Mouse (Mus musculus): Measurements from ENCODE around the gene Ly9. TPM values are rescaled to one million over a fixed set of nuclear protein-coding genes. Genes with fewer than 3 reads are reported as not detected.

Gene Ly9
- polyA plus RNA-seq, 1 experiment: not detected

DNA sequence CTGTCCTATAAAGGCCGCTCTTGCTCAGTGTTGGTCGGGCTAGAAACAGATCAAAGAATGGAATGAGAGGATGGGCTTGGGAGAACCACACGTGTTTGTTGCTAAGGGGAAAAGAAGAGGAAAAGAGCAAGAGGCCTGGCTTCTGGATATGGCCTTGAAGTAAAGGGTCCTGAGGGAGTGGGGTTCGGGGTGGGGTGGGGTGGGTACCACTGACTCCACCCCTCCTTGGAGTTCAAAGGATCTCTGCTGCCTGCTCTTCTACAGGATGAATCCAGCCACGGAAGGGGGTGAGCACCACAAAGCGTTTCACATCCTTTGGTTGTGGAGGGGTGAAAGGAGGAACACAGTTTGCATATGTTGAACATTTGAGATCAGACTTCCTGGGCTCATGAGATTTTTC lies 48.8 kb downstream of the Ly9 start:
- TF ChIP-seq GATA1 (IDR thresholded peaks at IDR 0.05; ENCODE audit: low read length): no peak

DNA sequence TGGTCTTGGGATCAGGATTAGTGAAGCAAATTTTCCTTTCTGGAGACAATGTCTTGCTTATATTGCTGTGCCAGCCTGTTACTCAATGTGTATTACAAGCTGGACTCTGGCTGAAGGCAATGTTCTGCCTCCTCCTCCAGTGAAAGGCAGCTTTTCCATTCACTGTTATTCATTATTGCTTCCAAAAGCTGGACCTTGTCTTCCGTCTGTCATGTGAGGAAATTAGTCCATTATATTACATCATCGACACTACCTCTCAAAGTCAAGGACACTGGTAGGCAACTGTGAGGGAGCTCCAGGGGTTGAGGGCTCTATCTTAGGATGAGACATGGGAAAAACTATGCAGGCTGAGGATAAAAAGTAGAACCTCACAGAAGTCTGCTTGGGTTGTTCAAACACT lies 50.8 kb downstream of the Ly9 start:
- no peak for TF ChIP-seq GATA1 (IDR thresholded peaks at IDR 0.05; ENCODE audit: low read length)

DNA sequence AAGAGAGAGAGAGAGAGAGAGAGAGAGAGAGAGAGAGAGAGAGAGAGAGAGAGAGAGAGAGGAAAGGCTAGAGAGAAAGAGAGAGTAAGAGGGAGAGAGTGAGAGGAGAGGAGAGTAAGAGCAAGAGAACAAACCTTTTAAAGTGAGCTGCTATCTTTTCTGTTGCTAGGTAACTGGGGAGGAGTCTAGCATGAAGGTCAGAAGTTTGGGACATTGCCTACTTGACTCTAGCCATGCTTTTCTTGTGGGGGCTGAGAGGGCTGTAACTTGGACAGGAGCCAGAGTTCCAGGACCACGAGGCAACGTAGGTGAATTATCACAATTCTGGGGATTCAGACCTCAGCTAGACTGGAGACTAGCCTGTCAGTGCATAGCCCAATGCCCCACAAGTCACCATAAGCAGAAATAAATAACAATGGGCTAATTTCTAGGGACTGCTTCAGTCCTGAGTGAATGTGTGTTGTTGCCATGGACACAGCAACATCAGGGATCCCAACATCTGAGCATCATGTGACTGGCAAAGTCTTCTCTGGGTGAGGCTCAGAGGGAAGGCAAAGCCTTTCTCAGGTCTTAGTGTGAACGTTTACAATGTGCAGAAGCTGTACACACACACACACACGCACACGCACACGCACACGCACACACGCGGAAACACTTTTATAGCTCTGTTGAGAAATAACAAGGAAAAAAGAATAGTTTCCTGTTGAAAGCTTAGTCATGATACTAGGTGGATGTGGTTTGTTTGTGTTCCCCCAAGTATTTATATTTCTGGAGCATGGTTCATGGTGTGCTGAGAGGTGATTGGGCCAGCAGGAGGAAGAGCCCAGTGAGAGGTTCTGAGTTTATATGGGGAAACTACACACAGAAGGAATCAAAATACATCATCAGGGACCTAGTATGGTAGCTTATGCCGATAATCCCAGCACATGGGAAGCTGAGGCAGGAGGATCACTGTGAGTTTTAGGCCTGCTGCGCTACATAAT lies 53.6 kb downstream of the Ly9 start:
- TF ChIP-seq GATA1 (IDR thresholded peaks at IDR 0.05; ENCODE audit: low read length): no peak

DNA sequence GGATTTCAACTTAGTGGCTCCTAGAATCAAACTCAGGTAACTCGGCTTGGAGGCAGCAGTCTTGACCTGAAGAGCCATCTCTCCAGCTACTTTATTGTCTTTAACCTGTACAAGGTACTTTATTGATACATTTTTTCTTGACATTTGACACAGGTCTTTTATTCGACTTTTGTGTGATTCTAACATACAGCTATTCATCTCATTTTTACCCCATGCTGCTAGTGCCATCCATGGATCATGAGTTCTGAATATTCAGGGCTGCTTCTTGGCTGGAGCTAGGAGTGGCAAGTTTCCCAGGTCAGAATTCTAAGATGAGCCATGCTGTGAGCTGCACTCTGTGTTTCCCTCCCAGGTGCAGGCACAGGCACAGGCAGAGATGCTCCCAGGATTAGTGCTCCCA lies 55.0 kb downstream of the Ly9 start:
- TF ChIP-seq GATA1 (IDR thresholded peaks at IDR 0.05; ENCODE audit: low read length): no peak

DNA sequence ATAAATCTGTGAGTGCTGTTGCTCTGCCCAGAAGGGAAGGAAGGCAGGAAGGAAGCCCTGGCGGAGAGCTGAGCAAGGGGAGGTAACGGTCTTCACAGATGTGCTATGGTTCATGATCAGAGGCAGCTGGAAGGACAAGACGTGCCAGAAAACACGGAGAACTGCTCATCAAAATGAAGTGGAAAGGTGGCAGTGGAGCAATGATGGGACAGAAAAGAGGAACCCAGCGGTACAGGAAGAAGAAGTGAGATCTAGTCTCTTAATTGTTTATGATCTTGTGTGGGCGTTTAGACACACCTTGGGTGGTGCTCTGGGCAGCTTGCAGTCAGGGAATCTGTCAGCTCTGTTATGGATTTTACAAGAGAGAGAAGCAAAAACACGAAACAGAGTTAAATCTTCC lies 55.9 kb downstream of the Ly9 start:
- no peak for TF ChIP-seq GATA1 (IDR thresholded peaks at IDR 0.05; ENCODE audit: low read length)

DNA sequence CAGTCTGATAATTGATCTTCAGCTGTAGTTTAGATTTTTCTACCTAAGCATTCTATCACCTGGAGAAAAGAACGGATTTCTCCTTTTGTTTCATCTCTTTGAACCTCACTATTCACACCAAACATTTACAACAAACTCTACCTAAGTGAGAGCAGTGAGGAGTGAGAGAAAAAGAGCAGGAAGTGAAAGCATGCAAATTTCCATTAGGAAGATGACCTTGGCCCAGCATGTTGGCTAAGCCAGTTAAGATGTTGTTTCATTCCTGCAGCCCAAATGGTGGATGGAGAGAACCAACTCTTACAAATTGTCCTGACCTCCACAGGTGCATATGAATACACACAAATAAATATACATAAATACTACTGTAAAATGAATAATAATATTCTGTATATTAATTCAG lies 66.5 kb downstream of the Ly9 start:
- no peak for TF ChIP-seq GATA1 (IDR thresholded peaks at IDR 0.05; ENCODE audit: low read length)

Other genes with a start within 250 kb of the Ly9 start
- 0.48 and 0.63 TPM in 2 replicates for gene Klhdc9, start 246.6 kb downstream of the Ly9 start, polyA plus RNA-seq (2012)
- gene Nectin4, start 237.3 kb downstream of the Ly9 start, polyA plus RNA-seq (2012): not detected in 2 replicates
- gene Arhgap30, start 218.5 kb downstream of the Ly9 start, polyA plus RNA-seq (2012): 0.95 and 1.1 TPM in 2 replicates
- 35.2 and 37.5 TPM in 2 replicates for gene Usf1, start 196.1 kb downstream of the Ly9 start, polyA plus RNA-seq (2012)
- gene Tstd1, start 188.5 kb downstream of the Ly9 start, polyA plus RNA-seq (2012): 0.22 TPM in 1 of 2 replicates, not detected in the other
- gene F11r, start 169.9 kb downstream of the Ly9 start, polyA plus RNA-seq (2012): not detected in 2 replicates
- 12.2 and 15.6 TPM in 2 replicates for gene Alyref2, start 103.9 kb downstream of the Ly9 start, polyA plus RNA-seq (2012)
- gene Itln1, start 72.1 kb downstream of the Ly9 start, polyA plus RNA-seq (2012): not detected in 2 replicates
- not detected in 2 replicates for gene Cd244a, start 48.2 kb downstream of the Ly9 start, polyA plus RNA-seq (2012)
- not detected in 2 replicates for gene Slamf7, start 45.6 kb upstream of the Ly9 start, polyA plus RNA-seq (2012)
- not detected in 2 replicates for gene Cd48, start 74.6 kb upstream of the Ly9 start, polyA plus RNA-seq (2012)
- not detected in 2 replicates for gene Slamf1, start 159.7 kb upstream of the Ly9 start, polyA plus RNA-seq (2012)
- not detected in 2 replicates for gene Cd84, start 232.3 kb upstream of the Ly9 start, polyA plus RNA-seq (2012)